Mouse (Mus musculus) forebrain, embryonic 11.5 days (tissue): ENCODE data around the gene Tifa. TPM values are rescaled to one million over a fixed set of nuclear protein-coding genes. Genes with fewer than 3 reads are reported as not detected.
A peak's percentile ranks its signal among the peaks of the same experiment; 100 is the strongest.

Experiments
- ATAC-seq: fragments of 200-750 bp; cut with Nextera tagmentation; replicated peaks from 2 replicates; pipeline ENCODE4 v1.8.0; 2017; ENCODE audit warnings: moderate TSS enrichment; ENCODE audit not compliant: low FRiP score
- DNase-seq: peaks from one replicate; pipeline ENCODE4 v3.0.0-alpha.2; 2017; ENCODE audit warnings: low spot score
- H3K27ac ChIP-seq: fragments of 300-500 bp; sonication (generic); 2 replicates; pipeline ENCODE4 v1.5.1; 2014; ENCODE audit warnings: low read depth, low read length
- H3K27me3 ChIP-seq: fragments of 300-500 bp; sonication (generic); 2 replicates; pipeline ENCODE4 v1.6.1; 2014; ENCODE audit warnings: mild to moderate bottlenecking, low read length, mixed read lengths; ENCODE audit not compliant: control insufficient read depth, insufficient read depth
- H3K36me3 ChIP-seq: fragments of 300-500 bp; sonication (generic); 2 replicates; pipeline ENCODE4 v1.6.1; 2014; ENCODE audit warnings: mild to moderate bottlenecking, low read length, moderate library complexity, mixed read lengths; ENCODE audit not compliant: control insufficient read depth, insufficient read depth
- H3K4me1 ChIP-seq: fragments of 300-500 bp; sonication (generic); replicated peaks from 2 replicates; pipeline ENCODE4 v1.6.1; 2014; ENCODE audit warnings: low read length, mixed read lengths; ENCODE audit not compliant: control insufficient read depth, insufficient read depth
- H3K4me2 ChIP-seq: fragments of 300-500 bp; sonication (generic); 2 replicates; pipeline ENCODE4 v1.6.1; 2014; ENCODE audit warnings: low read depth, mild to moderate bottlenecking, low read length, moderate library complexity, mixed read lengths; ENCODE audit not compliant: severe bottlenecking
- H3K4me3 ChIP-seq: fragments of 300-500 bp; sonication (generic); 2 replicates; pipeline ENCODE4 v1.5.1; 2014; ENCODE audit warnings: low read depth, low read length
- H3K9ac ChIP-seq: fragments of 300-500 bp; sonication (generic); 2 replicates; pipeline ENCODE4 v1.6.1; 2014; ENCODE audit warnings: low read length
- H3K9me3 ChIP-seq: fragments of 300-500 bp; sonication (generic); 2 replicates; pipeline ENCODE4 v1.6.1; 2016; ENCODE audit warnings: low read length, mixed read lengths; ENCODE audit not compliant: control insufficient read depth
- WGBS: fragments of 180-500 bp; shearing (Covaris S2); extraction: QIAGEN DNeasy Blood & Tissue Kit; methylation state at CpG from one replicate; pipeline ENCODE4 v1.1.7; 2014; 5-methylcytosine and 5-hydroxymethylcytosine counted together
- polyA plus RNA-seq: library from polyadenylated mRNA; unstranded; fragments of >200 nt; fragmentation: Nextera tagmentation; extraction: Ambion mirVana; gene quantifications from 2 replicates; pipeline ENCODE4 v1.2.1, GENCODE M21; 2014

The Tifa gene
- polyA plus RNA-seq, 1 experiment from 2014 or later: 3.2 TPM

DNA sequence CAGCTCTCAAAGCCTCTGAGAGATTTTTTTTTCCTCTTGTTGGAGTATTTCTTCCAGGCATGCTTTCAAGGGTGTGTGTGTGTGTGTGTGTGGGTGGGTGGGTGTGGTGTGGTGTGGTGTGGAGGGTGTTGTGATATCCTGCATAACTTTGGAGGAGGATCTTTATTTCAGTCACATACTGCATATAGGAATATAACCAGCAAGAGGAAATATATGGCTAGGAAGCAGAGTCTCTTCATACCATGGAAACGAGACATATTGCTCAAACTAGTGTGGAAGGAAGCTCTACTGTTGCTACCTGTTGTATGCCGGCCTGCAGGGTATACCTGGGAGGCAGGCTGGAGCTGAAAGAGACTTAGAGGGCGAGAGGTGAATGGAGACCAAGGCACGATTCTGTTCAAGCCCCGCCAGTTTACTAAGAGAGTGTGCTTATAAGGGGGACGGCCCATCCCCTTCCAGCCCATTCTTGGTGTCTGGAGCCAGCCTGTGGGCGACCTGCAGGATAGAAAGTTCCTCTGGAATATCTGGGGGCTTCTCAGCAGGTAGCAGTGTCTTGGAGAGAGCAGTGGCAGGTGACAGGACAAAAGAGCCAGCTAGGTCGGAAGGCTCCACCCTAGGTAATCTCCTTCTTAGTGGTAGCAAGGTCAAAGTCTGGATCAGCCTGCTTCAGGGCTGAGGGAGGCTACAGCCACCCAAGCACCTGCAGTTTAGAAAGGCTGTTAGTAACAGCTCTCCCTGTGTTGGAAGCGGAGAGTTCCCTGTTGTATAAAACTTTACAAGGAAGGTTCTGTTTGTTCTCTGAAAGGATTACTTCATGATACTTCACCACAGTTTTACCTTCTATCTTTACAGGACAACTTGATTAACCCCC, 61.4 kb downstream of the Tifa start:
- H3K9me3 ChIP-seq: no peaks in the 10 kb centered on the region
- no peak overlapping the region for H3K4me2 ChIP-seq
- no peak overlapping the region for H3K9ac ChIP-seq
- DNase-seq (no peak), ATAC-seq (no peak)
- WGBS: 54% methylated on average over 9 of the region's 9 CpGs
- H3K4me1 ChIP-seq: no peaks in the 10 kb centered on the region; the same call in 1 of the 2 replicates
- no peak overlapping the region for H3K27ac ChIP-seq
- H3K36me3 ChIP-seq: no peaks in the 10 kb centered on the region
- H3K27me3 ChIP-seq: no peaks in the 10 kb centered on the region
- H3K4me3 ChIP-seq: no peak overlapping the region

DNA sequence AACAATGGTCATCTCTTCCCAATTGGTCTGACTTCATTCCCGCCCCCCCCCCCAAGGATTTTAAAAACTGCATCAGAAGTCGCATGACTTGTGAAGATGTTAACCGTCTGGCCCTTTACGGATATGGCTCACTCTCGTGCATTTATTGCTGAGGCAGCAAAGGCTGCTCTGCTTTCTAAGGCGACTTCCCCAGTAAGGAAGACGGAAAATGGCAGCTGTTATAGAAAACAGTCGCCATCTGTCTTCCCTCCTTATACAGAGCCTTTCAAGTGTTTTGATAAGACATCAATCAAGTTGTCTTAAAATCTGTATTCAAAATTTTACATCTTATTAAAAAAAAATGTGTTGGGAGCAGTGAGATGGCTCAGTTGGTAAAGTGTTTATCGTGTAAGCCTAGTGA, 63.1 kb downstream of the Tifa start:
- H3K9me3 ChIP-seq: no peaks in the 10 kb centered on the region
- H3K4me1 ChIP-seq: no peaks in the 10 kb centered on the region; the same call in 1 of the 2 replicates
- H3K36me3 ChIP-seq: no peaks in the 10 kb centered on the region
- no peak overlapping the region for H3K9ac ChIP-seq
- 83% methylated on average over 9 of the region's 9 CpGs for WGBS
- no peak overlapping the region for H3K27ac ChIP-seq
- no peaks in the 10 kb centered on the region for H3K27me3 ChIP-seq
- DNase-seq (no peak), ATAC-seq (no peak)
- no peak overlapping the region for H3K4me2 ChIP-seq
- H3K4me3 ChIP-seq: no peak overlapping the region

DNA sequence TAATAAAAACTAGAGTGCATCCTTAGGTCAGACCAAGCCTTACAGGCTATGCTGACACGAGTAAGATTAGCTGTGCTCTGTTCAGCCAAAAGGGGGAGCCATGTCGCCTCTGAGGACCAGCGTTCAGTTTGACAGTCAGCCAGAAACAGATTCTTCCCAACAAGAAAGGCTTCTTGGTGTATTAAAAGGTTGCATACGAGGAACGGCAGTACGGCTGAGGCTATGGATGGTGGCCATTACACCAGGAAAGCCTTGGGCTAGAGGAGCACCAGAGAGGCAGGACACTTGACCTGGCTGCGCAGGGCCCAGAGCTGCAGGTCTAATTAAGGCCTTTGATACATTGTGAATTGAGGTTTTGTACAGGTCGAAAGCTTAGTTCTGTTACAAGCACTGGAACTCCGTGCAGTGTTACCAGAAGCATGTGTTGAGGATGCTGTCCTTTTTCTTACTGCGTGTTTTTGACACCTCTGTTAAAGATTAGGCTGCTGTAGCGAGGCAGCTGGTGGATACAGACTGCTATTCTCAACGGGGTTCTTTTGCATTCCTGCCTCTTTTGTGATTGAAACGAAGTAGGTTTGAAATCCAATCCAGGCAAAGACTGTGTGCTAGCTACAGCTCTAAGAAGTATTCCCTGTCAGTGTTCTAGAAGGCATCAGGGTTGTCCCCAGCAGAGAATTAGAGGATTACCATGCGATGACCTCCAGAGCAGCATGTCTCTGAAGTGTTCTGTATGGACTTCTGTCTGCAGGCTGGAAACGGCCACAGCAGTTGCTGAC, 64.0 kb downstream of the Tifa start:
- no peaks in the 10 kb centered on the region for H3K27me3 ChIP-seq
- peak; percentile 80 for ATAC-seq
- 17% methylated on average over 15 of the region's 15 CpGs for WGBS
- H3K27ac ChIP-seq: no peak overlapping the region
- no peaks in the 10 kb centered on the region for H3K36me3 ChIP-seq
- no peaks in the 10 kb centered on the region; the same call in 1 of the 2 replicates for H3K4me1 ChIP-seq
- peak; percentile 83 for DNase-seq
- H3K4me2 ChIP-seq: peak overlapping the region; percentile 22; the same call in 1 of the 2 replicates
- H3K4me3 ChIP-seq: no peak overlapping the region
- no peaks in the 10 kb centered on the region for H3K9me3 ChIP-seq
- H3K9ac ChIP-seq: no peak overlapping the region

DNA sequence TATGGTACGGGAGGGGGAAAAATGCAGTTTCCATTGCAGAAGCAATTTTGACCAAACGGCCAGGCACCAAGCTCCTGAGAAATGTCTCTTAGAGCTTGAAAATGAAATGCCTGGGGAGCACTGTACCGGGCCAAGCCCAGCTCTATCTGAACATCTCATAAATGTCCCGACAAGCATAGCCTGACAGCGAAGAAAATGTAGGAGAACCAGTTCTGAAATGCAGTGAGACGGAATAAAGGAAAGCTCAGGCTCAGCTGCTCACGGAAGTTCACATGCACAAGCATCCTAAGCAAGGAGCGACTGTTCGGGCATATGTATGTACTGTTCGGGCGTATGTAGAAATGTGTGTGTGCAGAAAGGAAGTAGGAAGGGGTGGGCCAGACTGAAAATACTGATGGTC, 71.7 kb downstream of the Tifa start:
- no peaks in the 10 kb centered on the region for H3K9me3 ChIP-seq
- no peaks in the 10 kb centered on the region for H3K4me1 ChIP-seq
- no peak overlapping the region for H3K4me3 ChIP-seq
- ATAC-seq: no peak
- no peak overlapping the region for H3K27ac ChIP-seq
- H3K36me3 ChIP-seq: no peaks in the 10 kb centered on the region
- no peak for DNase-seq
- H3K4me2 ChIP-seq: no peak overlapping the region
- WGBS: 90% methylated on average over 11 of the region's 11 CpGs
- no peak overlapping the region for H3K9ac ChIP-seq
- no peaks in the 10 kb centered on the region for H3K27me3 ChIP-seq

DNA sequence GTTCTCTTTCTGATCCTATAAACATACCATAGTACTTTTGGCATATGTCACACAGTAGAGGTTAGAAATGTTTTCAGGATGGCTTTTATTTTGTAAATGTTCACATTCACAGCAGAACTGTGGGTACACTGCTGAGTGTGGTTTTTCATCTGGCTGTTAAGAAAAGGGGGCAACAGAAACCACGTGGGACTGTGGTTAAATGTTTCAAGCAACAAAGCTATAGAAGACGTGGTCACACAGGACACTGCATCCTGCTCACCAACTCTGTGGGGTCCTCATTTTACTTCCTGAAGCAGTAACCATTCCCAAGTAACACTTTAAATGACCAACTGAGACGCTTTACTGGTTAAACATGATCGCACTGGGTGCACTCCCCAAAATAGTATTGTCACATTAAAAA, 72.9 kb downstream of the Tifa start:
- DNase-seq: no peak
- Histone ChIP-seq H3K27ac (no peak overlapping the region), H3K36me3 (no peaks in the 10 kb centered on the region), H3K9ac (no peak overlapping the region), H3K9me3 (no peaks in the 10 kb centered on the region), H3K27me3 (no peaks in the 10 kb centered on the region), H3K4me2 (no peak overlapping the region), H3K4me3 (no peak overlapping the region), H3K4me1 (no peaks in the 10 kb centered on the region)
- WGBS: 81% methylated on average over 4 of the region's 4 CpGs
- ATAC-seq: no peak

DNA sequence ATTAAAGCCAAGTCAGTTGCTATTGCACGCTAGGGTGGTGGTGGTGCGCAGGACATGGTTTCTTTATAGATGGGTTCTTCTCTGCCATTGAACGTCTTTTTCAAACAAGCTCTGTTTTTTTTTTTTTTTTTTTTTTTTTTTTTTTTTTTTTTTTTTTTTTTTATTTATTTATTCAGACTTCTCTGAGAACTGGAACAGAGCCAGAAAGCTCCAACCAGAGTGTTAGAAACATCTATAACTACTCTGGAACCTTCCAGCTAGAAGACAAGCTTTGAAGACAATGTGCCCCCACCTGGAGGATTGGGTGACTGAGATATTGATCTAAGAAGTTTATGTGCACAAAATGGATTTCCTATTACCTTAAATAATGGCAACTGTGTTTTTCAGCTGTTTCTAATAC, 74.0 kb downstream of the Tifa start:
- no peaks in the 10 kb centered on the region for H3K27me3 ChIP-seq
- 85% methylated on average over 3 of the region's 3 CpGs for WGBS
- no peak for DNase-seq

DNA sequence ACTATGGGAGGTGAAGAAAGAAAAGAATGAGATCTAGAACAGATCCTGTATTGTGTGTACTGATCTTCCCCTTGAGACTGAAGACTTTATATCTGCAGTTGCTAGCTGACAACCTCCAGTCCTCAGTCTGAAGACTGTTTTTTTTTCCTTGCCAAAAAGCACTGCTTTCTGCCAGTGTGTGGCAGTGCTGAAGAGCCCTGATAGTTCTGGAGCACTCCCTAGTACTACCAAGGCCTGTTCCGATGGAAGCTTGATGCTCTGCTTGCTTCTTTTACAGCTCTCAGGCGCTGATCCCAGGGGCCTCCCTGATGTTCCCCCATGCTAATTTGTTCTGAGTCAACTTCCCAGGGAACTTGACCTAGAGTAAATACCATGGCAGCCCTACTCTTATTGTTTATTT, 74.6 kb downstream of the Tifa start:
- Histone ChIP-seq H3K27me3 (no peaks in the 10 kb centered on the region), H3K4me2 (no peak overlapping the region), H3K4me3 (no peak overlapping the region), H3K36me3 (no peaks in the 10 kb centered on the region), H3K9ac (no peak overlapping the region), H3K27ac (no peak overlapping the region), H3K9me3 (no peaks in the 10 kb centered on the region), H3K4me1 (no peaks in the 10 kb centered on the region)
- ATAC-seq: no peak
- 52% methylated on average over 2 of the region's 2 CpGs for WGBS
- no peak for DNase-seq

More for the DNA sequence above, 74.0 kb downstream of the Tifa start:
- H3K9me3 ChIP-seq: no peaks in the 10 kb centered on the region
- no peak overlapping the region for H3K4me2 ChIP-seq
- no peak overlapping the region for H3K9ac ChIP-seq
- H3K4me3 ChIP-seq: no peak overlapping the region
- no peaks in the 10 kb centered on the region for H3K36me3 ChIP-seq
- H3K4me1 ChIP-seq: no peaks in the 10 kb centered on the region
- no peak for ATAC-seq
- no peak overlapping the region for H3K27ac ChIP-seq

DNA sequence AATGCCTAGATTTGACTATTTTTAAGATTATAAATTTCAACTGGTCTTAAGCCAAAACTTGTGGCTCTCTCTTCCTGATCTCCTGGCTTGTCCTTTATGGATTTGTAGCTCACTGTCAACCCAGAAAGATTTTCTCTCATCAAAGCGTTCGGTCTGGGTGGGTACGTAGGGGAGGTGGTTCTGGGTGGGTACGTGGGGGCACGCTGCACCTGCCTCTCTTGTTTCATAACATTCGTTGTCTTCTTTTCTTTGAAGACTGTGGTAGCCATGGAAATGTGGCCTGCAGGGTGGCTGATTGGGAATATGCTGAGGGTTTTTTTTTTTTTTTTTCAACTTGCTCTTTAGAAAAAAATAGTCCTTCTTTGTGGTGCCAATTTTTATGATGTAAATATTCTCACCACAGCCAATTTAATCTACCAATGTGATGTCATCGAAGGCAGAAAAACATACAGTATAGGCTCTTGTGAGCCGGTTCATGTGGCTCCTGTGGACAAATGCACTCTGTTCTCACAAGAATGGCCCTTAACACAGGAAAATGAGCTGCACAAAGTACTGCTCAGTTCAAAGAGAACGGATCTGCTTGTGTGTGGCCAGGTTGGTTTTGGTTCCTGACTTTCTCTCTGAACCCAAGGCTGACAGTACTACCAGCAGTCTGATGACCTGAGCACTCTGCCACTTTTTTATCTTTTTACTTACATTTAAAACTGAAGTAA, 78.6 kb downstream of the Tifa start:
- 64% methylated on average over 9 of the region's 9 CpGs for WGBS
- no peak overlapping the region for H3K27ac ChIP-seq

More for the DNA sequence above, 78.6 kb downstream of the Tifa start:
- Histone ChIP-seq H3K4me2 (no peak overlapping the region), H3K9ac (no peak overlapping the region), H3K9me3 (no peaks in the 10 kb centered on the region), H3K4me1 (no peaks in the 10 kb centered on the region), H3K27me3 (no peaks in the 10 kb centered on the region), H3K36me3 (no peaks in the 10 kb centered on the region), H3K4me3 (no peak overlapping the region)
- ATAC-seq (peak; percentile 72), DNase-seq (no peak)
